Mouse (Mus musculus) ES-Bruce4 (cell line): ENCODE measurements around the gene 1810013L24Rik. TPM values are rescaled to one million over a fixed set of nuclear protein-coding genes. Genes with fewer than 3 reads are reported as not detected.

Experiments
- H3K27ac ChIP-seq: 2 replicates; pipeline ENCODE4 v1.5.1; 2012; ENCODE audit warnings: low read length, inconsistent platforms; ENCODE audit not compliant: insufficient read depth
- H3K27me3 ChIP-seq: 2 replicates; pipeline ENCODE4 v1.6.1; 2012; ENCODE audit warnings: mild to moderate bottlenecking, low read length, inconsistent platforms; ENCODE audit not compliant: control insufficient read depth, poor library complexity, insufficient read depth, severe bottlenecking
- H3K36me3 ChIP-seq: 2 replicates; pipeline ENCODE4 v1.6.1; 2012; ENCODE audit warnings: inconsistent platforms, mild to moderate bottlenecking, low read length, moderate library complexity; ENCODE audit not compliant: control insufficient read depth, poor library complexity, insufficient read depth, severe bottlenecking
- H3K4me1 ChIP-seq: one replicate; pipeline ENCODE4 v1.8.1; 2011; ENCODE audit warnings: low read length; ENCODE audit not compliant: control insufficient read depth, insufficient read depth
- H3K4me3 ChIP-seq: 2 replicates; pipeline ENCODE4 v1.5.1; 2011; ENCODE audit warnings: low read depth, mild to moderate bottlenecking, low read length
- H3K9ac ChIP-seq: 2 replicates; pipeline ENCODE4 v1.6.1; 2012; ENCODE audit warnings: low read depth, mild to moderate bottlenecking, inconsistent platforms; ENCODE audit not compliant: poor library complexity, severe bottlenecking
- H3K9me3 ChIP-seq: replicated peaks from 2 replicates; pipeline ENCODE4 v1.6.1; 2012; ENCODE audit warnings: mild to moderate bottlenecking, low read length, inconsistent platforms; ENCODE audit not compliant: control insufficient read depth, poor library complexity, insufficient read depth, severe bottlenecking
- CTCF ChIP-seq: IDR thresholded peaks from one replicate; pipeline ENCODE4 v1.8.1; 2011; ENCODE audit warnings: low read depth, low read length
- EP300 ChIP-seq: IDR thresholded peaks from 2 replicates; pipeline ENCODE4 v1.6.1; 2011; ENCODE audit warnings: low read depth, low read length; ENCODE audit not compliant: insufficient read depth
- POLR2A ChIP-seq: IDR thresholded peaks from one replicate; pipeline ENCODE4 v1.8.1; 2011; ENCODE audit warnings: low read length; ENCODE audit not compliant: insufficient read depth
- polyA plus RNA-seq: library from polyadenylated mRNA; stranded (reverse); fragments of >200 nt; gene quantifications from 2 replicates; pipeline ENCODE4 v1.2.4, GENCODE M21; 2011; ENCODE audit warnings: low read depth; ENCODE audit not compliant: missing spikeins, insufficient read depth, insufficient read length

The 1810013L24Rik gene
- polyA plus RNA-seq, 1 experiment = 65.8 TPM

DNA sequence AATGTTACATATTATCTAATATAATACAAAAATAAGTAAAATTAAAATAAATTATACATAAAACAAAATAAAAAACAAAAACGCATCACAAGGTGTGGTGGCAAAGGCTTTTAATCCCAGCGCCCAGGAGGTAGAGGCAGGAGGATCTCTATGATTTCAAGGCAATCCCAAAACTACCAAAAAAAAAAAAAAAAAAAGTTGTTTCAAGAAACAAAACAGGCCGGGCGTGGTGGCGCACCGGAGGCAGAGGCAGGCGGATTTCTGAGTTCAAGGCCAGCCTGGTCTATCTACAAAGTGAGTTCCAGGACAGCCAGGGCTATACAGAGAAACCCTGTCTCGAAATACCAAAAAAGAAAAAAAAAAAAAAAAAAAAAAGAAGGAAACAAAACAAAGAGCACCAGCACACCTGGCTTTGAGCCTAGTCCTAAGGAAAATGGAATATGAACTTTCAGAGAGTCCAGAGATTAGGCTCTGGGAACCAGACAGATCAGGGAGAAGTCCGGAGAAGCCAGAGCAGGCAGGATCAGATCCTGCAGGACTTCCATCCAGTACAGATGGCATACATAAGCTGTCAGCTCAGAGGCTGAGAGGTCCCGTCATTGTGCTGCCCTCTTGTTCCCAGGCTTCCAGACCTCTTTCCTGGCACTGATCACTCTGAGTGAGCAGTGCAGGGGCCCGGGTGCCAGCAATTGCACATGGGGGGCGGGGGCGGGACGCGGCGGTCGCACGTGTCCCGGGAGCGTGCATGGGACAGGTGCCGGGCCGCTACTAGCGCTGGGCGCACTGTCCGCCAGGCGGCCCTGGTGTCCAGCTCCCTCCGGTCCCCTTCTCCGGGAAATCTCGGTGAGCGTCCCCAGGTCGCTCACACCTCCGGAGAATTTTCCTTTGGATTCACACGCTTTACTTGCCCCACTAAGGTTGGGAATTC lies 1.0 kb upstream of the 1810013L24Rik start:
- Histone ChIP-seq H3K36me3 (peaks cover 19% of the 10 kb centered on the region), H3K27ac (peak overlapping the region; percentile 94), H3K4me1 (no peaks in the 10 kb centered on the region), H3K9ac (peak overlapping the region; percentile 70), H3K9me3 (no peaks in the 10 kb centered on the region), H3K4me3 (peak overlapping the region; percentile 64), H3K27me3 (no peaks in the 10 kb centered on the region)
- no peak for TF ChIP-seq POLR2A
- TF ChIP-seq EP300 = no peak
- no peak for TF ChIP-seq CTCF

DNA sequence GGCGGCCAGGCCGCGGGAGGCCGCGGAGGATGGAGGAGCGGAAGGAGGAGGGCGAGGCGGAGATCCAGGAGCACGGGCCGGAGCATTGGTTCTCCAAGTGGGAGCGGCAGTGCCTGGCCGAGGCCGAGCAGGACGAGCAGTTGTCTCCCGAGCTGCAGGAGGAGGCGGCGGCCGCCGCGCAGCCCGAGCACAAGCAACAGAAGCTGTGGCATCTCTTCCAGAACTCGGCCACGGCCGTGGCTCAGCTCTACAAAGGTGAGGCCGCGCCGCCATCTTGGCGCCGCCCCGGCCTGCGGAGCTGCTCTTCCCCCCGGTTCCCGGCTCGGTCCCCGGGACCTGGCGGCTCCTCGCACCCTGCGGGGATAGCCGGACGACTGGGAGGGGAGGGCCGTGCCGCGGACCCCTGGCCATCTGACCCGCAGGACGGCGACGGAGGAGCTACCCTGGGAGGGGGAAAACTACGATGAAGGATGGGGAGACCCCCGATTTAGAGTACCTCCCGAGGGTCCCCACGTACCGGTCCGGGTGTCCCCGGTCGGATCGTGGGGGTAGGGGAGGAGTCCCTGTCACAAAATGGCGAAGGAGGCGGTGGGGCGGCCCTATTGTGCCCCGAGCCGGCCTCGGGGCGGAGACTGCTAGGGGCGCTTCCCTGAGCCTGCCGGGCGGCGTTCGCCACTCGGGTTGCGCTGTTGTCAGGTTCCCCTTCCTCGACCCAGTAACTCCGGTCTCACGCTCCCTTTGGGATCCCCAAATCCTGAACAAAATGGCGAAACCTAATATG lies 721 bp downstream of the 1810013L24Rik start:
- Histone ChIP-seq H3K4me1 (no peaks in the 10 kb centered on the region), H3K9ac (peak overlapping the region; percentile 98), H3K27ac (peak overlapping the region; percentile 69), H3K9me3 (no peaks in the 10 kb centered on the region), H3K4me3 (peak overlapping the region; percentile 97), H3K27me3 (no peaks in the 10 kb centered on the region), H3K36me3 (peaks cover 28% of the 10 kb centered on the region)
- TF ChIP-seq CTCF = no peak
- 0 out of 2 replicates have a peak, but pooled peaks have one; percentile 6 for TF ChIP-seq EP300
- TF ChIP-seq POLR2A = no peak

DNA sequence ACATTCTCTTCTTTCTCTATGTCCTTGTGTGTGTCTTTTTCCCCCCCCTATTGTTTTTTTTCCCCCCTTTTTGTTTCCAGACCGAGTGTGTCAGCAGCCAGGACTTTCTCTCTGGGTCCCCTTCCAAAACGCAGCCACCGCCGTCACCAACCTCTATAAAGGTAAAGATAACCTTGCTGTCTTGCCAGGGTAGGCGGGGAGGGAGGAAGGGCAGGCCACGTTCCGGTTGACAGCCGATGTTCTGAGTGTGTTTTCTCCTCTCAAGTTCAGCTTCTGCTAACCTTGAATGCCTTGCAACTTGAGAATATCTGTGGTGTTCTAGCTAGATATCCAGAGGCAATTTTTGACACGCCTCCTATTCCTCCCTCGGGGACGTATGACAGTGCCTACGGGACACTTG lies 1.3 kb downstream of the 1810013L24Rik start:
- TF ChIP-seq POLR2A (no peak), CTCF (no peak), EP300 (no peak)
- peak overlapping the region; percentile 97 for H3K4me3 ChIP-seq
- H3K36me3 ChIP-seq = peaks cover 30% of the 10 kb centered on the region

DNA sequence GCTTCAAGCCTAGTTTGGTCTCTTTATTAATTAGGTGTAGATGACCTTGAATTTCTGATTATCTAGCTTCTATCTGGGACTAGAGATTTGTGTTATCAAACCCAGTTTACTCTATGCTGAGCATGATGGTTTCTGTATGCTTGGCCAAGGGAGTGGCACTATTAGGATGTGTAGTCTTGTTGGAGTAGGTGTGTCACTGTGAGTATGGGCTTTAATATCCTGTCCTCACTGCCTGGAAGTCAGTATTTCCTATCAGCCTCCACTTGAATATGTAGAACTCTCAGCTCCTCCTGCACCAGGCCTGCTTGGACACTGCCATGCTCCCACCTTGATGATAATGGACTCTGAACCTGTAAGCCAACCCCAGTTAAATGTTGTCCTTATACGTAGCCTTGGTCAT lies 7.0 kb downstream of the 1810013L24Rik start:
- Histone ChIP-seq H3K27ac (peak overlapping the region; percentile 87), H3K9me3 (no peaks in the 10 kb centered on the region), H3K4me3 (no peak overlapping the region), H3K27me3 (no peaks in the 10 kb centered on the region), H3K9ac (0 out of 2 replicates have a peak overlapping the region, but pooled peaks have one; percentile 38), H3K4me1 (peaks cover 2% of the 10 kb centered on the region), H3K36me3 (peaks cover 54% of the 10 kb centered on the region)
- TF ChIP-seq CTCF = no peak
- TF ChIP-seq EP300 = no peak
- TF ChIP-seq POLR2A = no peak

More for the DNA sequence above, 1.3 kb downstream of the 1810013L24Rik start:
- Histone ChIP-seq H3K27ac (no peak overlapping the region), H3K9ac (peak overlapping the region; percentile 98), H3K27me3 (no peaks in the 10 kb centered on the region), H3K9me3 (no peaks in the 10 kb centered on the region), H3K4me1 (no peaks in the 10 kb centered on the region)

DNA sequence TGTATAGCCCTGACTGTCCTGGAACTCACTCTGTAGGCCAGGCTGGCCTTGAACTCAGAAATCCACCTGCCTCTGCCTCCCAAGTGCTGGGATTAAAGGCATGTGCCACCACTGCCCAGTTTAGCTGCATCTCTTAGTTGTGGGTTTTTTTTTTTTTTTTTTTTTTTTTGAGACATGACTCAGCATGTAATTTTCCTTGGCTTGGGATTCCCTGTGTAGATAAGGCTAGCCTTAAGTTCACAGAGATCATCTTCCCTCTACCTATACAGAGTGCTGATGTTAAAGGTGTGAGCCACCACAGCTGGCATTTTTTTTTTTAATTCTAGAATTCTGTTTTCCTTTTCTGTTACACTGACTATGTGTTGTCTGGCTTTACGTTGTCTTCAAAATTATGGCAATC lies 7.7 kb downstream of the 1810013L24Rik start:
- no peaks in the 10 kb centered on the region for H3K9me3 ChIP-seq
- no peaks in the 10 kb centered on the region for H3K27me3 ChIP-seq
- H3K4me3 ChIP-seq = no peak overlapping the region
- peaks cover 55% of the 10 kb centered on the region for H3K36me3 ChIP-seq
- H3K27ac ChIP-seq = peak overlapping the region; percentile 87
- H3K4me1 ChIP-seq = peaks cover 2% of the 10 kb centered on the region
- TF ChIP-seq CTCF = no peak
- peak overlapping the region; percentile 9 for H3K9ac ChIP-seq

DNA sequence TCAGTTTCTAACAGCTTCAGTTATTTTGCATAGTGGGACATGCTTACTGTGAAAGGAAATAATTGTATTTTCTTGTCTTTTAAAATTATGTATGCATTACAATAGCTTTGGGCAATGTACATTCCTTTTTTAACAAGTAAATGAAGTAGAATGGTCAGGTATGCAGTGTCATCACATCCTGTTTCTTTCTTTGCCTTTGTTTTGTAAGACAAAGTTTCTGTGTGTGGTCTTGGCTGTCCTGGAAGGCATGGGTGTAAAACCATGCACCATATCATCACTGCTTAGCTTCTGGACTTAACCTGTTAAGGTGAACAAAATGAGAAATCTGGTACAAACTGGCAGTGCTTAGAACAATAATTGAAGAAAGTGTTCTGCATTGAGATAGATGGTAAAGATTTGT lies 9.0 kb downstream of the 1810013L24Rik start:
- Histone ChIP-seq H3K4me1 (peaks cover 2% of the 10 kb centered on the region), H3K36me3 (peaks cover 57% of the 10 kb centered on the region), H3K27me3 (no peaks in the 10 kb centered on the region), H3K27ac (peak overlapping the region; percentile 94; the same call in 1 of the 2 replicates), H3K9me3 (no peaks in the 10 kb centered on the region), H3K9ac (no peak overlapping the region), H3K4me3 (no peak overlapping the region)
- TF ChIP-seq POLR2A = no peak
- TF ChIP-seq EP300 = 0 out of 2 replicates have a peak, but pooled peaks have one; percentile 24
